Comparison of ENCODE assay signal across 8 mouse cellular contexts in the genomic region with DNA sequence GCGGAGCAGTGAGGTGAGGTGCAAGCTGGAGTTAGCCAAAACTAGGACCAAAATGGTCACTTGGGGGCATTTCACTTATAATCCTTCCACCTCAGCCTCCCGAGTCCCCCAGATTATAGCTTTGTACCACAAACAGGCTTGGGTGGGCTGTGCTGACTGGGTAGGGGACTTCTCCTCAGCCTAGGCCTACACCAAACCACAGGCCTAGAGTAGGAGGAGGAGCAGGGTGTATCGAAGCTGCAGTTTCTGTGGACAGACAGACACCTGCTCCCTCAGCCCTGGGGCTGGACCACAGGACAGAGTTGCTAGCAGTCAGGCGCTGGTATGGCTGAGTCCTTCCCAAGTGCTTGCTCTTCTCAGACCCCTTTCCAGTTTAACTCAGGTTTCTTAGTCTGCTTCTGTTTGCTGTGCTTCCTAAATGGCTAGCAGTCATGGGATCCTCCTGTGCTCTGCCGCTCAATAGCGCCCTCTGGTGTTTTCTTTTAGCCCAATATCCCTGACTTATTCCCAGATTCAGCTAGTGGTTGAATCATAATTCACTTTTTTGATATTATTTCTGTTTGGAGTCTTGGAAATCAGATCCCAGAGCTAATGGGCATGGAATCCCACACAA. TPM values are rescaled to one million over a fixed set of nuclear protein-coding genes. Genes with fewer than 3 reads are reported as not detected.
DNase-seq lines count a peak whose midpoint lies in the region; TF ChIP-seq lines count a peak whose summit lies in the region.
"Had no signal": no experiment of that assay in that cellular context is flagged by ENCODE, and none has a peak within 500 bp of the region (broad histone marks: within the 10 kb centered on the region; RNA-seq: fewer than 3 reads in every experiment).

No protein-coding gene starts in this region.

- DNase-seq in Muller cell, postnatal 12 days (ENCODE audit: inconsistent ontology term), result peak; percentile 50
- peak; percentile 58 for DNase-seq in cerebellum, adult 9-10 months
- peak; percentile 39 to 90 for DNase-seq in frontal cortex, adult 2 months (ENCODE audit: extremely low spot score in 1 of 2, low spot score in 1 of 2)
- DNase-seq in layer of hippocampus, adult 2 months (ENCODE audit: low spot score in 2 of 2), result peak; percentile 65 to 77
- DNase-seq in lung, postnatal 25 days (ENCODE audit: low spot score), result peak; percentile 18
- peak; percentile 26 to 35 for DNase-seq in right cerebral cortex, postnatal 36 days (ENCODE audit: low spot score in 2 of 2)

- peak; percentile 55 for TF ChIP-seq CTCF in ES-Bruce4 (IDR thresholded peaks at IDR 0.05; ENCODE audit: low read depth, low read length)
- TF ChIP-seq CTCF in layer of hippocampus, adult 2 months (conservative IDR thresholded peaks at IDR 0.05), result peak; percentile 90

- TF ChIP-seq EP300 in ES-Bruce4 (IDR thresholded peaks at IDR 0.05; ENCODE audit: insufficient read depth, low read depth, low read length), result no peak

- no peaks in the 10 kb centered on the region for H3K27me3 ChIP-seq in ES-Bruce4 (ENCODE audit: control insufficient read depth, insufficient read depth, low read length, poor library complexity, severe bottlenecking)
- H3K27me3 ChIP-seq: limb, embryonic 15.5 days had no signal

- H3K4me3 ChIP-seq in ES-Bruce4 (ENCODE audit: low read depth, low read length), result no peak overlapping the region
- no peak overlapping the region for H3K4me3 ChIP-seq in layer of hippocampus, adult 2 months
- H3K4me3 ChIP-seq: limb, embryonic 15.5 days had no signal

- no peaks in the 10 kb centered on the region for H3K4me1 ChIP-seq in ES-Bruce4 (ENCODE audit: control insufficient read depth, insufficient read depth, low read length)
- H3K4me1 ChIP-seq: limb, embryonic 15.5 days had no signal

- H3K9me3 ChIP-seq in ES-Bruce4 (replicated peaks; ENCODE audit: control insufficient read depth, insufficient read depth, low read length, poor library complexity, severe bottlenecking), result no peaks in the 10 kb centered on the region
- H3K9me3 ChIP-seq: limb, embryonic 15.5 days had no signal

- H3K36me3 ChIP-seq in ES-Bruce4 (ENCODE audit: control insufficient read depth, insufficient read depth, low read length, poor library complexity, severe bottlenecking), result no peaks in the 10 kb centered on the region
- H3K36me3 ChIP-seq: limb, embryonic 15.5 days had no signal

- no peak for TF ChIP-seq POLR2A in ES-Bruce4 (IDR thresholded peaks at IDR 0.05; ENCODE audit: insufficient read depth, low read length)

- no peak overlapping the region for H3K9ac ChIP-seq in ES-Bruce4 (ENCODE audit: low read depth, poor library complexity, severe bottlenecking)
- H3K9ac ChIP-seq: limb, embryonic 15.5 days had no signal

- no peak overlapping the region for H3K27ac ChIP-seq in ES-Bruce4 (ENCODE audit: insufficient read depth, low read length)
- no peak overlapping the region for H3K27ac ChIP-seq in layer of hippocampus, adult 2 months
- H3K27ac ChIP-seq: limb, embryonic 15.5 days had no signal

RNA-seq across cellular contexts. Expression of gene Gldn, which starts 50.4 kb away (rescaled TPM):
- polyA plus RNA-seq in ES-Bruce4 (2011; ENCODE audit: insufficient read depth, insufficient read length, low read depth, missing spikeins), result 0.18 and 0.34 TPM in 2 replicates
- polyA plus RNA-seq in frontal cortex, adult 2 months (2012; rRNA removed), result 0.78 and 0.80 TPM in 2 replicates
- total RNA-seq in layer of hippocampus, adult 2 months (2021), result 1 to 10 TPM; 1.1 to 1.6 TPM

Comparison
In these comparisons a context has a peak if more than half of its experiments do, and no peak if none do; other contexts are left out.
1. DNase-seq: peak in every context shown above with its lines; median percentile 71 in layer of hippocampus, adult 2 months; 64 in frontal cortex, adult 2 months; 58 in cerebellum, adult 9-10 months; 50 in Muller cell, postnatal 12 days; 30 in right cerebral cortex, postnatal 36 days; 18 in lung, postnatal 25 days.